8 mouse cellular contexts compared by ENCODE assay signal in the genomic region with DNA sequence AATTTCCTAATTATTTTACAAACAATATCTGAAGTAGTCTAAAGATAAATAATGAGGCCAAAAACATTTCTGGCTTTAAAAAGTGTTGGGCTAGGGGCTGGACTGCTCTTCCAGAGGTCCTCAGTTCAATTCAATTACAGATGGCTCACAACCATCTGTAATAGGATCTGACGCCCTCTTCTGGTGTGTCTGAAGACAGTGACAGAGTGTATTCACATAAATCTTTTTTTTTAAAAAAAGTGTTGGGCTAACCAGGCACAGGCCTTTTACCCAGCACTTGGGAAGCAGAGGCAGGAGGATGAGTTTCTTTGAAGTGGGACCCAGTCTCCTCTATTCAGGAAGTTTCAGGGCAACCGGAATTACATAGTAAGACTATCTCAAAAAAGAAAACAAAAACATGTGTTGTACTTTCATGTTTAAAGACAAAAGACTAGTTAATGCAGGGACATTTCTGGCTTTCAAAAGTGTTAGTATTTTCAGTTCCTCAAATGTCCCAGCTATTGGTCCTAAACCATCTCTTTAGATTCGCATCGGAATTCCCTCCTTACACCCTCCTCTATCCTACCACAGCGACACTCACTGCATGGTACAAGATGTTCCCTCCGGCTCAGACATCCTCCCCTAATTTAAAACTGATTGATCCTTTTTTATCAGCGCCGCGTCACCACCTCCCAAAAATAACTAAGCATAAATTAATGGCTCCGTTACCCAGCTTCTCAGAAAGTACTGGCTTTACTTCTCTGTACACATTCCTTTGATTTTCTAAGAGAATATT. TPM values are rescaled to one million over a fixed set of nuclear protein-coding genes. Genes with fewer than 3 reads are reported as not detected.
DNase-seq lines count a peak whose midpoint lies in the region; ATAC-seq and TF ChIP-seq lines count a peak whose summit lies in the region.

No protein-coding gene starts in this region.

- peak overlapping the region; percentile 50 for H3K4me2 ChIP-seq in kidney, embryonic 14.5 days (replicated peaks; ENCODE audit: low read depth, low read length)
- peak overlapping the region; percentile 77 for H3K4me2 ChIP-seq in heart, embryonic 11.5 days
- H3K4me2 ChIP-seq in limb, embryonic 13.5 days (replicated peaks) = peak overlapping the region; percentile 78
- peak overlapping the region; percentile 95 for H3K4me2 ChIP-seq in neural tube, embryonic 13.5 days

- TF ChIP-seq CTCF in C2C12 (IDR thresholded peaks at IDR 0.05; ENCODE audit: control insufficient read depth, insufficient read depth, insufficient read length) = no peak

- H3K4me1 ChIP-seq in kidney, embryonic 14.5 days (ENCODE audit: control insufficient read depth, insufficient read depth, low read length) = peaks cover 2% of the 10 kb centered on the region; the same call in 1 of the 2 replicates
- 0 out of 2 replicates have a peak, but pooled peaks cover 2% of the 10 kb centered on the region for H3K4me1 ChIP-seq in brown adipose tissue, adult 24 weeks (ENCODE audit: control insufficient read depth, insufficient read depth, insufficient read length, low read length)
- 0 out of 2 replicates have a peak, but pooled peaks cover 2% of the 10 kb centered on the region for H3K4me1 ChIP-seq in heart, embryonic 11.5 days (ENCODE audit: control insufficient read depth, insufficient read depth, low read length)
- H3K4me1 ChIP-seq in limb, embryonic 13.5 days = peaks cover 10% of the 10 kb centered on the region
- H3K4me1 ChIP-seq in neural tube, embryonic 13.5 days (replicated peaks) = peaks cover 27% of the 10 kb centered on the region

- no peaks in the 10 kb centered on the region for H3K9me3 ChIP-seq in kidney, embryonic 14.5 days (ENCODE audit: control insufficient read depth, low read length)
- H3K9me3 ChIP-seq in heart, embryonic 11.5 days (replicated peaks; ENCODE audit: control insufficient read depth, low read length) = no peaks in the 10 kb centered on the region
- H3K9me3 ChIP-seq in limb, embryonic 13.5 days = no peaks in the 10 kb centered on the region
- no peaks in the 10 kb centered on the region for H3K9me3 ChIP-seq in neural tube, embryonic 13.5 days

- peak overlapping the region; percentile 99 for H3K4me3 ChIP-seq in kidney, embryonic 14.5 days (ENCODE audit: low read length)
- peak overlapping the region; percentile 91 for H3K4me3 ChIP-seq in C2C12 (ENCODE audit: insufficient read depth, poor library complexity, severe bottlenecking)
- peak overlapping the region; percentile 99 for H3K4me3 ChIP-seq in brown adipose tissue, adult 24 weeks (ENCODE audit: insufficient read depth, low read depth, low read length)
- H3K4me3 ChIP-seq in heart, embryonic 11.5 days (ENCODE audit: low read depth, low read length) = peak overlapping the region; percentile 90
- peak overlapping the region; percentile 95 for H3K4me3 ChIP-seq in limb, embryonic 13.5 days
- H3K4me3 ChIP-seq in neural tube, embryonic 13.5 days = peak overlapping the region; percentile 98

- no peaks in the 10 kb centered on the region for H3K27me3 ChIP-seq in kidney, embryonic 14.5 days (ENCODE audit: control insufficient read depth, insufficient read depth, low read length)
- no peaks in the 10 kb centered on the region for H3K27me3 ChIP-seq in C2C12 (ENCODE audit: control insufficient read depth, insufficient read depth, insufficient read length)
- H3K27me3 ChIP-seq in heart, embryonic 11.5 days (ENCODE audit: control insufficient read depth, insufficient read depth, low read length) = no peaks in the 10 kb centered on the region
- H3K27me3 ChIP-seq in limb, embryonic 13.5 days = no peaks in the 10 kb centered on the region
- H3K27me3 ChIP-seq in neural tube, embryonic 13.5 days = no peaks in the 10 kb centered on the region

- peaks cover 68% of the 10 kb centered on the region for H3K79me2 ChIP-seq in C2C12 (ENCODE audit: control insufficient read depth, insufficient read depth)

- WGBS in kidney, embryonic 14.5 days = 10% methylated on average over 10 of the region's 10 CpGs
- WGBS in heart, embryonic 11.5 days (ENCODE audit: insufficient replicate concordance) = 9% methylated on average over 10 of the region's 10 CpGs
- 12% methylated on average over 10 of the region's 10 CpGs for WGBS in limb, embryonic 13.5 days
- WGBS in neural tube, embryonic 13.5 days = 15% methylated on average over 10 of the region's 10 CpGs

- no peak for ATAC-seq in kidney, embryonic 14.5 days (ENCODE audit: low FRiP score, low TSS enrichment)
- no peak for ATAC-seq in heart, embryonic 11.5 days (replicated peaks; ENCODE audit: insufficient number of reproducible peaks, low FRiP score, low TSS enrichment)
- ATAC-seq in limb, embryonic 13.5 days (ENCODE audit: low FRiP score, low read depth) = no peak
- ATAC-seq in neural tube, embryonic 13.5 days (ENCODE audit: low read depth) = no peak

- H3K9ac ChIP-seq in kidney, embryonic 14.5 days (ENCODE audit: low read depth, low read length) = peak overlapping the region; percentile 99
- H3K9ac ChIP-seq in heart, embryonic 11.5 days (ENCODE audit: low read depth, low read length) = peak overlapping the region; percentile 100
- H3K9ac ChIP-seq in limb, embryonic 13.5 days = peak overlapping the region; percentile 99
- peak overlapping the region; percentile 97 for H3K9ac ChIP-seq in neural tube, embryonic 13.5 days

- H3K27ac ChIP-seq in kidney, embryonic 14.5 days (ENCODE audit: low read depth, low read length) = peak overlapping the region; percentile 93; the same call in 1 of the 2 replicates
- H3K27ac ChIP-seq in brown adipose tissue, adult 24 weeks (replicated peaks; ENCODE audit: low read depth, low read length) = peak overlapping the region; percentile 99
- no peak overlapping the region for H3K27ac ChIP-seq in heart, embryonic 11.5 days (ENCODE audit: low read depth, low read length)
- H3K27ac ChIP-seq in limb, embryonic 13.5 days = peak overlapping the region; percentile 92; the same call in 1 of the 2 replicates
- H3K27ac ChIP-seq in neural tube, embryonic 13.5 days (replicated peaks) = peak overlapping the region; percentile 95

- no peak for DNase-seq in kidney, adult 18-20 months
- no peak for DNase-seq in cerebellum, postnatal 25 days

- H3K79me3 ChIP-seq in C2C12 (ENCODE audit: low read depth) = peaks cover 63% of the 10 kb centered on the region

- H3ac ChIP-seq in C2C12 (ENCODE audit: control insufficient read depth, insufficient read length, low read depth) = peak overlapping the region; percentile 95

- H3K36me3 ChIP-seq in kidney, embryonic 14.5 days (ENCODE audit: control insufficient read depth, insufficient read depth, low read length) = no peaks in the 10 kb centered on the region
- peaks cover 5% of the 10 kb centered on the region for H3K36me3 ChIP-seq in C2C12 (ENCODE audit: control insufficient read depth, insufficient read depth)
- H3K36me3 ChIP-seq in heart, embryonic 11.5 days (ENCODE audit: control insufficient read depth, insufficient read depth, low read length) = no peaks in the 10 kb centered on the region
- peaks cover 4% of the 10 kb centered on the region; the same call in 1 of the 2 replicates for H3K36me3 ChIP-seq in limb, embryonic 13.5 days
- H3K36me3 ChIP-seq in neural tube, embryonic 13.5 days = no peaks in the 10 kb centered on the region

TF ChIP-seq in C2C12, 6 proteins besides CTCF, POLR2A, EP300 and RAD21:
- TF ChIP-seq USF1 (IDR thresholded peaks at IDR 0.05; ENCODE audit: low read depth) = no peak
- TF ChIP-seq MYOD1 (IDR thresholded peaks at IDR 0.05; ENCODE audit: control insufficient read depth, insufficient read length, low read depth) = no peak
- TF ChIP-seq MAX (IDR thresholded peaks at IDR 0.05) = no peak
- no peak for TF ChIP-seq MYOG (IDR thresholded peaks at IDR 0.05; ENCODE audit: control insufficient read depth, extremely low read depth, insufficient read length)
- TF ChIP-seq FOSL1 (IDR thresholded peaks at IDR 0.05; ENCODE audit: insufficient read depth, low read length, poor library complexity, severe bottlenecking) = no peak
- no peak for TF ChIP-seq CEBPB (IDR thresholded peaks at IDR 0.05; ENCODE audit: low read depth)
TF ChIP-seq in C2C12: peak in this region for 0.

RNA-seq across cellular contexts. Expression of a gene that starts 1.4 kb away (rescaled TPM):
- 309 and 336 TPM in 2 replicates for polyA plus RNA-seq in kidney, embryonic 14.5 days (2014; fragmentation: Nextera tagmentation; extraction: Ambion mirVana)
- polyA plus RNA-seq in C2C12 (2012; fragmentation: generic; extraction: Trizol) = 33.5 TPM
- 58.4 and 61.2 TPM in 2 replicates for polyA plus RNA-seq in brown adipose tissue, adult 24 weeks (2012; ENCODE audit: insufficient read depth, insufficient read length, missing spikeins)
- 202 and 234 TPM in 2 replicates for polyA plus RNA-seq in heart, embryonic 11.5 days (2014; fragmentation: Nextera tagmentation; extraction: Ambion mirVana)
- 385 and 392 TPM in 2 replicates for polyA plus RNA-seq in limb, embryonic 13.5 days (2015; fragmentation: Nextera tagmentation; extraction: Ambion mirVana)
- polyA plus RNA-seq in neural tube, embryonic 13.5 days (2015; fragmentation: Nextera tagmentation; extraction: Ambion mirVana) = 301 and 356 TPM in 2 replicates

RNA-seq across cellular contexts. Expression of a gene that starts 26.7 kb away (rescaled TPM):
- 14.3 and 15.1 TPM in 2 replicates for polyA plus RNA-seq in kidney, embryonic 14.5 days (2014; fragmentation: Nextera tagmentation; extraction: Ambion mirVana)
- 21.0 TPM for polyA plus RNA-seq in C2C12 (2012; fragmentation: generic; extraction: Trizol)
- polyA plus RNA-seq in brown adipose tissue, adult 24 weeks (2012; ENCODE audit: insufficient read depth, insufficient read length, missing spikeins) = 34.4 and 39.4 TPM in 2 replicates
- 27.5 and 29.2 TPM in 2 replicates for polyA plus RNA-seq in heart, embryonic 11.5 days (2014; fragmentation: Nextera tagmentation; extraction: Ambion mirVana)
- polyA plus RNA-seq in limb, embryonic 13.5 days (2015; fragmentation: Nextera tagmentation; extraction: Ambion mirVana) = 22.1 TPM in 2 replicates
- polyA plus RNA-seq in neural tube, embryonic 13.5 days (2015; fragmentation: Nextera tagmentation; extraction: Ambion mirVana) = 32.5 and 34.0 TPM in 2 replicates
